Mouse (Mus musculus): ENCODE data around the gene Ppfia3. TPM values are rescaled to one million over a fixed set of nuclear protein-coding genes. Genes with fewer than 3 reads are reported as not detected.
A peak's percentile ranks its signal among the peaks of the same experiment; 100 is the strongest.

Gene Ppfia3
- total and polyA plus RNA-seq, 3 experiments: 0.11 to 0.26 (median 0.14) TPM

- TF ChIP-seq CTCF (IDR thresholded peaks at IDR 0.05) (no peak), POLR2A (IDR thresholded peaks at IDR 0.05; ENCODE audit: insufficient read depth, low read depth, low read length) (no peak), EP300 (IDR thresholded peaks at IDR 0.05; ENCODE audit: insufficient read depth, low read depth, low read length) (no peak)
- Histone ChIP-seq H3K27me3 (ENCODE audit: control insufficient read depth, insufficient read depth, low read length) (no peaks in the 10 kb centered on the region), H3K4me1 (ENCODE audit: control insufficient read depth, insufficient read depth, low read length) (no peaks in the 10 kb centered on the region), H3K27ac (no peak overlapping the region), H3K9ac (ENCODE audit: low read depth, low read length) (no peak overlapping the region), H3K36me3 (ENCODE audit: control insufficient read depth, insufficient read depth, low read length) (no peaks in the 10 kb centered on the region), H3K79me2 (replicated peaks; ENCODE audit: control insufficient read depth, insufficient read depth, low read length) (no peaks in the 10 kb centered on the region), H3K4me3 (no peak overlapping the region)
- DNase-seq: no peak
- intact Hi-C loops (cut with DNase I): no loop called here
- 35% methylated on average over 10 of the region's 10 CpGs for WGBS
Measured at GRCm38 (mm10) chr7:45312686-45313453, 53.9 kb downstream of the Ppfia3 start.

GRCm38 (mm10) chr7:45312023-45312422 is 54.8 kb downstream of the Ppfia3 start:
- DNase-seq: no peak
- Histone ChIP-seq H3K4me3 (no peak overlapping the region), H3K9ac (ENCODE audit: low read depth, low read length) (no peak overlapping the region), H3K27ac (no peak overlapping the region), H3K27me3 (ENCODE audit: control insufficient read depth, insufficient read depth, low read length) (no peaks in the 10 kb centered on the region), H3K79me2 (replicated peaks; ENCODE audit: control insufficient read depth, insufficient read depth, low read length) (no peaks in the 10 kb centered on the region), H3K4me1 (ENCODE audit: control insufficient read depth, insufficient read depth, low read length) (no peaks in the 10 kb centered on the region), H3K36me3 (ENCODE audit: control insufficient read depth, insufficient read depth, low read length) (no peaks in the 10 kb centered on the region)
- 63% methylated on average over 8 of the region's 8 CpGs for WGBS
- intact Hi-C loops (cut with DNase I): no loop called here
- TF ChIP-seq POLR2A (IDR thresholded peaks at IDR 0.05; ENCODE audit: insufficient read depth, low read depth, low read length): no peak
- TF ChIP-seq EP300 (IDR thresholded peaks at IDR 0.05; ENCODE audit: insufficient read depth, low read depth, low read length): no peak
- no peak for TF ChIP-seq CTCF (IDR thresholded peaks at IDR 0.05)

GRCm38 (mm10) chr7:45309455-45309854 is 57.4 kb downstream of the Ppfia3 start:
- 23% methylated on average over 9 of the region's 9 CpGs for WGBS
- peak; percentile 36 to 47 for DNase-seq
- no peak overlapping the region for H3K27ac ChIP-seq
- intact Hi-C loops (cut with DNase I): loop anchor here (5.0 to 10.0 kb wide), 2 partner anchors 33 to 55 kb away; partner anchors contain the start of gene Ppfia3
- TF ChIP-seq CTCF (IDR thresholded peaks at IDR 0.05) (peak; percentile 75), EP300 (IDR thresholded peaks at IDR 0.05; ENCODE audit: insufficient read depth, low read depth, low read length) (no peak)
- H3K9ac ChIP-seq (ENCODE audit: low read depth, low read length): no peak overlapping the region
- no peaks in the 10 kb centered on the region for H3K27me3 ChIP-seq (ENCODE audit: control insufficient read depth, insufficient read depth, low read length)
- H3K4me3 ChIP-seq: no peak overlapping the region
- no peaks in the 10 kb centered on the region for H3K79me2 ChIP-seq (replicated peaks; ENCODE audit: control insufficient read depth, insufficient read depth, low read length)
- H3K36me3 ChIP-seq (ENCODE audit: control insufficient read depth, insufficient read depth, low read length): no peaks in the 10 kb centered on the region
- H3K4me1 ChIP-seq (ENCODE audit: control insufficient read depth, insufficient read depth, low read length): no peaks in the 10 kb centered on the region

GRCm38 (mm10) chr7:45308551-45309240 is 58.1 kb downstream of the Ppfia3 start:
- intact Hi-C loops (cut with DNase I): loop anchor here (5.0 to 10.0 kb wide), 2 partner anchors 34 to 56 kb away; partner anchors contain the start of gene Ppfia3
- Histone ChIP-seq H3K4me1 (ENCODE audit: control insufficient read depth, insufficient read depth, low read length) (no peaks in the 10 kb centered on the region), H3K79me2 (replicated peaks; ENCODE audit: control insufficient read depth, insufficient read depth, low read length) (no peaks in the 10 kb centered on the region), H3K4me3 (no peak overlapping the region), H3K36me3 (ENCODE audit: control insufficient read depth, insufficient read depth, low read length) (no peaks in the 10 kb centered on the region), H3K27me3 (ENCODE audit: control insufficient read depth, insufficient read depth, low read length) (no peaks in the 10 kb centered on the region), H3K27ac (no peak overlapping the region), H3K9ac (ENCODE audit: low read depth, low read length) (no peak overlapping the region)
- no peak for DNase-seq
- TF ChIP-seq POLR2A (IDR thresholded peaks at IDR 0.05; ENCODE audit: insufficient read depth, low read depth, low read length): no peak
- TF ChIP-seq EP300 (IDR thresholded peaks at IDR 0.05; ENCODE audit: insufficient read depth, low read depth, low read length): no peak
- no peak for TF ChIP-seq CTCF (IDR thresholded peaks at IDR 0.05)
- WGBS: 72% methylated on average over 15 of the region's 15 CpGs

- Histone ChIP-seq H3K27me3 (ENCODE audit: control insufficient read depth, insufficient read depth, low read length) (no peaks in the 10 kb centered on the region), H3K79me2 (replicated peaks; ENCODE audit: control insufficient read depth, insufficient read depth, low read length) (no peaks in the 10 kb centered on the region), H3K4me3 (no peak overlapping the region), H3K9ac (ENCODE audit: low read depth, low read length) (no peak overlapping the region), H3K27ac (no peak overlapping the region), H3K4me1 (ENCODE audit: control insufficient read depth, insufficient read depth, low read length) (no peaks in the 10 kb centered on the region), H3K36me3 (ENCODE audit: control insufficient read depth, insufficient read depth, low read length) (no peaks in the 10 kb centered on the region)
- peak; percentile 41 to 56 for DNase-seq
- intact Hi-C loops (cut with DNase I): loop anchor here (5.0 to 10.0 kb wide), 2 partner anchors 37 to 60 kb away; partner anchors contain the start of gene Ppfia3
- peak; percentile 72 for TF ChIP-seq CTCF (IDR thresholded peaks at IDR 0.05)
- TF ChIP-seq EP300 (IDR thresholded peaks at IDR 0.05; ENCODE audit: insufficient read depth, low read depth, low read length): peak; percentile 64; the same call in 1 of the 2 replicates
- no peak for TF ChIP-seq POLR2A (IDR thresholded peaks at IDR 0.05; ENCODE audit: insufficient read depth, low read depth, low read length)
- WGBS: 33% methylated on average over 17 of the region's 17 CpGs
Measured at GRCm38 (mm10) chr7:45305275-45305674, 61.5 kb downstream of the Ppfia3 start.
